Mouse (Mus musculus): Measurements from ENCODE around the gene Jag2. TPM values are rescaled to one million over a fixed set of nuclear protein-coding genes. Genes with fewer than 3 reads are reported as not detected.

The Jag2 gene
- polyA plus RNA-seq (2012; fragmentation: generic; extraction: Trizol) = 51.8 TPM

DNA sequence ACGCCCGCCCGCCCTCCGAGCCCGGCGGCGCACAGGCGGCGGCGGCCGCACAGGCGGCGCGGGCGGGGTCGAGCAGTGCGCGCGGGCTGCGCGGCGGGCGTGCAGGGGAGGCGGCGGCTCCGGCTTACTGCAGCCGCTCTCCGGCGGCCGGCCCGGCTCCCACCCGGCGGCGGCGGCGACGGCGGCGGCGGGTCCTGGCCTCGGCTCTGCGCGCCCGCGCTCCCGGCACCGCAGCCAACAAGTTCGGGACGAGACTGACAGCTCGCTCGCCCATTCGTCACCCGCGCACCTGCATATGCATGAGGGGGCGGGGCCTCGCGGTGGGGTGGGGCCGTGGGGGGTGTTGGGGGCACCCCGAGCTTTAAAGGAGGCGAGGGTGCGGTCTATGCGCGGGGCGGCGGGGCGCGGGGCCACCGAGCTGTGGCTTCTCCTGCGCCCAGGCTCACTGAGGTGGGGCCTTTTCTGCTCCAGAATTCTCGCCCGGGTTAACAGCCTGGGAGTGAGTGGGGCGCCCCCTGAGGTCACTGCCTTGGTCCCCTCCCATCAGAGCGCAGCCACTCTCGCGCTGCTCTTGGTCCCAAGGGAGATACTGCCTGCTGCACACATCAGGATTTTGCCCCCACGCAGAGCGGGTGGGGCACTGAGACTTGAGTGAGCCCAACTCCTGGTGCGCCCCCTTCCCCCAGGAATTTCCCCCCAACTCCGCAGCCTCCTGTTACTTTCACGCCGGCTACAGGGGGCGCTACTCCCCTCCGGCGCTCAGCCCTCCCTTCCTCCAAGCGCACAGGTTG, at the start of gene Jag2:
Gene Jag2 (minus strand): TSS at position 215 of the 791 bp plus-strand sequence.
- Histone ChIP-seq H3K27me3 (ENCODE audit: control insufficient read depth, insufficient read depth, insufficient read length) (no peaks in the 10 kb centered on the region), H3K4me2 (ENCODE audit: low read depth) (peak within 1 kb of the TSS; percentile 83), H3K79me2 (ENCODE audit: control insufficient read depth, insufficient read depth) (peaks cover 28% of the 10 kb centered on the region), H3K36me3 (ENCODE audit: control insufficient read depth, insufficient read depth) (no peaks in the 10 kb centered on the region), H3K4me3 (peak within 1 kb of the TSS; percentile 19), H3ac (ENCODE audit: control insufficient read depth, insufficient read length) (peak within 1 kb of the TSS; percentile 82)
- no peak for TF ChIP-seq MYOG (IDR thresholded peaks at IDR 0.05; ENCODE audit: control insufficient read depth in 1 of 3, insufficient read depth in 1 of 3, insufficient read length in 2 of 3, low read depth in 2 of 3)
- peak in 1 of 3 experiments; percentile 14 for TF ChIP-seq MYOD1 (IDR thresholded peaks at IDR 0.05; ENCODE audit: control insufficient read depth in 1 of 3, insufficient read length in 2 of 3, low read depth in 2 of 3)
- no peak for TF ChIP-seq CEBPB (IDR thresholded peaks at IDR 0.05; ENCODE audit: insufficient read depth, poor library complexity, severe bottlenecking)
- TF ChIP-seq USF1 (IDR thresholded peaks at IDR 0.05; ENCODE audit: low read depth) = no peak
- TF ChIP-seq MAX (IDR thresholded peaks at IDR 0.05; ENCODE audit: low read depth) = no peak
- TF ChIP-seq TCF12 (IDR thresholded peaks at IDR 0.05; ENCODE audit: insufficient read depth, poor library complexity, severe bottlenecking) = no peak
- TF ChIP-seq SRF (IDR thresholded peaks at IDR 0.05; ENCODE audit: control insufficient read depth, insufficient read length, low read depth) = no peak
- TF ChIP-seq POLR2A (IDR thresholded peaks at IDR 0.05; ENCODE audit: insufficient read length, low read depth) = peak; percentile 66
- no peak for TF ChIP-seq TCF3 (IDR thresholded peaks at IDR 0.05; ENCODE audit: insufficient read length, low read depth)
- no peak for TF ChIP-seq E2F4 (IDR thresholded peaks at IDR 0.05; ENCODE audit: insufficient read depth)
- no peak for TF ChIP-seq REST (IDR thresholded peaks at IDR 0.05; ENCODE audit: insufficient read depth, insufficient read length)
- peak; percentile 55 for TF ChIP-seq POLR2AphosphoS2 (IDR thresholded peaks at IDR 0.05; ENCODE audit: insufficient read length, low read depth)

DNA sequence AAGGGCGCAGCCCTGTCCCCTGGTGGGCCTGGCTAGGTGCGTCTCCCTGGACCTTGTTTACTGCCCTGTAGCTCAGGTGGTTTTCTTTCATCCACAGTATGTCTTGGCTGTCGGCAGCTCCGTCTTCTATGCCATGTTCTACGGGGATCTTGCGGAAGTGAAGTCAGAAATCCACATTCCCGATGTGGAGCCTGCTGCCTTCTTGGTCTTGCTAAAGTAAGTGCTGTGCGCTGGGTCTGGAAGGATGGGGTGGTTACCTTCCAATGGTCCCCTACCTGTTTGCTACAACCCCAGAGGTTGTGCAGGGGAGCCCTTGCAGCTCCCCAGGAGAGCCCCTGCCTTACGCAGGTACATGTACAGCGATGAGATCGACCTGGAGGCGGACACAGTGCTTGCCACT, 47.6 kb upstream of the Jag2 start:
- no peaks in the 10 kb centered on the region for H3K79me2 ChIP-seq (ENCODE audit: control insufficient read depth, insufficient read depth)
- peak overlapping the region; percentile 25 for H3ac ChIP-seq (ENCODE audit: control insufficient read depth, insufficient read length)
- peak overlapping the region; percentile 84 for H3K4me2 ChIP-seq (ENCODE audit: low read depth)
- TF ChIP-seq E2F4 (IDR thresholded peaks at IDR 0.05; ENCODE audit: insufficient read depth) (no peak), TCF12 (IDR thresholded peaks at IDR 0.05; ENCODE audit: insufficient read depth, poor library complexity, severe bottlenecking) (no peak), MAX (IDR thresholded peaks at IDR 0.05; ENCODE audit: low read depth) (no peak), POLR2A (IDR thresholded peaks at IDR 0.05; ENCODE audit: insufficient read length, low read depth) (no peak), MYOD1 (IDR thresholded peaks at IDR 0.05; ENCODE audit: control insufficient read depth in 1 of 3, insufficient read length in 2 of 3, low read depth in 2 of 3) (no peak), TCF3 (IDR thresholded peaks at IDR 0.05; ENCODE audit: insufficient read length, low read depth) (no peak), SRF (IDR thresholded peaks at IDR 0.05; ENCODE audit: control insufficient read depth, insufficient read length, low read depth) (no peak), USF1 (IDR thresholded peaks at IDR 0.05; ENCODE audit: low read depth) (no peak), REST (IDR thresholded peaks at IDR 0.05; ENCODE audit: insufficient read depth, insufficient read length) (no peak), POLR2AphosphoS2 (IDR thresholded peaks at IDR 0.05; ENCODE audit: insufficient read length, low read depth) (no peak), CEBPB (IDR thresholded peaks at IDR 0.05; ENCODE audit: insufficient read depth, poor library complexity, severe bottlenecking) (no peak), MYOG (IDR thresholded peaks at IDR 0.05; ENCODE audit: control insufficient read depth in 1 of 3, insufficient read depth in 1 of 3, insufficient read length in 2 of 3, low read depth in 2 of 3) (no peak)
- peaks cover 13% of the 10 kb centered on the region for H3K36me3 ChIP-seq (ENCODE audit: control insufficient read depth, insufficient read depth)
- peak overlapping the region; percentile 24 for H3K4me3 ChIP-seq
- no peaks in the 10 kb centered on the region for H3K27me3 ChIP-seq (ENCODE audit: control insufficient read depth, insufficient read depth, insufficient read length)

DNA sequence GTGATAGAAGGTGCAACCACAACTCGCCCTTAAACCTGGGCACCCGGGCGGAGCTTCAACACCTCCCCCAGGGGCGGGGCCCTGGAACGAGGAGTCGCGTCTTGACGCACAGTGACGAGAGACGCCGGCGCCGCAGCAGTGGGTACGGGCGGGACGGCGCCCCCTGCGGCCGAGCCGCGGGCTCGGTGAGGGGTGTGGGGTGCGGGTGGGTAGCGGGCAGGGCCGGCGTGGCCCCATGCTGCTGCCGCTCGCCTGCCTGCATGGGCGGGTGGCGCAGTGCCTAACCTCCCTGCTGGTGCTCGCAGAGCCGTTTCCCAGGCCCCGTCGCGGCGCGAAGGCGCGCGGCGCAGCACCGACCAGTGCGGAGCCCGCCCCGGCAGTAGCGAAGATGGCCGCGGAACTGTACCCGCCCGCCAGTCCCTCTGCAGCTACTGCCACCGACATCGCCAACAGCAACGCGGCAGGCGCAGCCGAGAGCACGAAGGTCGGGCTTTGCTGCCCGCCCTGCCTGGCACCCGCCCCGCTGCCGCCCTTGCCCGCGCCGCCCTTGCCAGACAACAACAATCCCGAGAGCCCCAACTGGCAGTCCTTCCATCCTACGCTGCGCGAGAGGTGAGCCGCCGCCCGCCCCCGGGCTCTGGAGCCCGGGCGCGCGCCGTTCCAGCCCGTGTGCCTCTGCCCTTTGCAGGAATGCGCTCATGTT, 46.9 kb upstream of the Jag2 start, which contains the start of gene Btbd6:
Gene Btbd6 (plus strand): TSS at position 112 of the 703 bp plus-strand sequence.
- H3K36me3 ChIP-seq (ENCODE audit: control insufficient read depth, insufficient read depth) = peaks cover 19% of the 10 kb centered on the region
- peak within 1 kb of the TSS; percentile 24 for H3K4me3 ChIP-seq
- peak within 1 kb of the TSS; percentile 25 for H3ac ChIP-seq (ENCODE audit: control insufficient read depth, insufficient read length)
- no peaks in the 10 kb centered on the region for H3K27me3 ChIP-seq (ENCODE audit: control insufficient read depth, insufficient read depth, insufficient read length)
- no peaks in the 10 kb centered on the region for H3K79me2 ChIP-seq (ENCODE audit: control insufficient read depth, insufficient read depth)
- peak within 1 kb of the TSS; percentile 95 for H3K4me2 ChIP-seq (ENCODE audit: low read depth)
- TF ChIP-seq E2F4 (IDR thresholded peaks at IDR 0.05; ENCODE audit: insufficient read depth) = no peak
- TF ChIP-seq TCF3 (IDR thresholded peaks at IDR 0.05; ENCODE audit: insufficient read length, low read depth) = no peak
- peak; percentile 90 for TF ChIP-seq POLR2A (IDR thresholded peaks at IDR 0.05; ENCODE audit: insufficient read length, low read depth)
- peak in 1 of 3 experiments; percentile 3 for TF ChIP-seq MYOG (IDR thresholded peaks at IDR 0.05; ENCODE audit: control insufficient read depth in 1 of 3, insufficient read depth in 1 of 3, insufficient read length in 2 of 3, low read depth in 2 of 3)
- TF ChIP-seq CEBPB (IDR thresholded peaks at IDR 0.05; ENCODE audit: insufficient read depth, poor library complexity, severe bottlenecking) = no peak
- no peak for TF ChIP-seq REST (IDR thresholded peaks at IDR 0.05; ENCODE audit: insufficient read depth, insufficient read length)
- no peak for TF ChIP-seq USF1 (IDR thresholded peaks at IDR 0.05; ENCODE audit: low read depth)
- TF ChIP-seq TCF12 (IDR thresholded peaks at IDR 0.05; ENCODE audit: insufficient read depth, poor library complexity, severe bottlenecking) = no peak
- no peak for TF ChIP-seq MAX (IDR thresholded peaks at IDR 0.05; ENCODE audit: low read depth)
- TF ChIP-seq MYOD1 (IDR thresholded peaks at IDR 0.05; ENCODE audit: control insufficient read depth in 1 of 3, insufficient read length in 2 of 3, low read depth in 2 of 3) = peak in 1 of 3 experiments; percentile 58
- TF ChIP-seq SRF (IDR thresholded peaks at IDR 0.05; ENCODE audit: control insufficient read depth, insufficient read length, low read depth) = no peak
- TF ChIP-seq POLR2AphosphoS2 (IDR thresholded peaks at IDR 0.05; ENCODE audit: insufficient read length, low read depth) = peak; percentile 91

DNA sequence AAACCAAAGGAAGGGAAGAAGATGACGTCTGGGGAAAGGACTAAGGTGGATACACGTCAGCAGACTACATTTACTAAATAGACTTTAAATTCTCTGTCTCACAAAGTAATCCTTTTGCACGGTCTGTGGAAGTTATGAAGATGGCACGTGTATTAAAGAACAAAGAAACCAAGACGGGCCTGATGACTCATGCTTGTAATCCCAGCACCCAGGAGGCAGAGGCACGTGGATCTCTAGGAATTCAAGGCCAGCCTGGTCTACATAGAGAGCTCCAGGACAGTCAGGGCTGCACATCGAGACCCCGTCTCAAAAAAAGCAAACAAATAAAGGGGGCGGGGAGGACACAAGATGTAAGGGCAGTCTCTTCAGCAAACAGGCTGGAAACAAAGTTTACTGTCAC, 45.2 kb upstream of the Jag2 start:
- no peak overlapping the region for H3K4me2 ChIP-seq (ENCODE audit: low read depth)
- no peaks in the 10 kb centered on the region for H3K27me3 ChIP-seq (ENCODE audit: control insufficient read depth, insufficient read depth, insufficient read length)
- no peak overlapping the region for H3K4me3 ChIP-seq
- H3K36me3 ChIP-seq (ENCODE audit: control insufficient read depth, insufficient read depth) = peaks cover 25% of the 10 kb centered on the region
- TF ChIP-seq CEBPB (IDR thresholded peaks at IDR 0.05; ENCODE audit: insufficient read depth, poor library complexity, severe bottlenecking) = no peak
- no peak for TF ChIP-seq E2F4 (IDR thresholded peaks at IDR 0.05; ENCODE audit: insufficient read depth)
- no peak for TF ChIP-seq SRF (IDR thresholded peaks at IDR 0.05; ENCODE audit: control insufficient read depth, insufficient read length, low read depth)
- TF ChIP-seq POLR2AphosphoS2 (IDR thresholded peaks at IDR 0.05; ENCODE audit: insufficient read length, low read depth) = no peak
- no peak for TF ChIP-seq USF1 (IDR thresholded peaks at IDR 0.05; ENCODE audit: low read depth)
- no peak for TF ChIP-seq REST (IDR thresholded peaks at IDR 0.05; ENCODE audit: insufficient read depth, insufficient read length)
- no peak for TF ChIP-seq MAX (IDR thresholded peaks at IDR 0.05; ENCODE audit: low read depth)
- no peak for TF ChIP-seq TCF12 (IDR thresholded peaks at IDR 0.05; ENCODE audit: insufficient read depth, poor library complexity, severe bottlenecking)
- no peak for TF ChIP-seq MYOD1 (IDR thresholded peaks at IDR 0.05; ENCODE audit: control insufficient read depth in 1 of 3, insufficient read length in 2 of 3, low read depth in 2 of 3)
- no peak for TF ChIP-seq MYOG (IDR thresholded peaks at IDR 0.05; ENCODE audit: control insufficient read depth in 1 of 3, insufficient read depth in 1 of 3, insufficient read length in 2 of 3, low read depth in 2 of 3)
- TF ChIP-seq TCF3 (IDR thresholded peaks at IDR 0.05; ENCODE audit: insufficient read length, low read depth) = no peak
- TF ChIP-seq POLR2A (IDR thresholded peaks at IDR 0.05; ENCODE audit: insufficient read length, low read depth) = no peak
- H3K79me2 ChIP-seq (ENCODE audit: control insufficient read depth, insufficient read depth) = no peaks in the 10 kb centered on the region
- H3ac ChIP-seq (ENCODE audit: control insufficient read depth, insufficient read length) = no peak overlapping the region
